In genomic region chr6:149173831-149174625, GRCm38 (mm10) we compare ENCODE assay signal across 14 mouse cellular contexts. TPM values are rescaled to one million over a fixed set of nuclear protein-coding genes. Genes with fewer than 3 reads are reported as not detected.
DNase-seq lines count a peak whose midpoint lies in the region; ATAC-seq lines count a peak whose summit lies in the region.
"Had no signal": no experiment of that assay in that cellular context is flagged by ENCODE, and none has a peak within 500 bp of the region (broad histone marks: within the 10 kb centered on the region; RNA-seq: fewer than 3 reads in every experiment).

No protein-coding gene starts in this region.

- H3K4me3 ChIP-seq in heart, embryonic 12.5 days: no peak overlapping the region
- H3K4me3 ChIP-seq: megakaryocyte, embryonic 14.5 days; neural tube, embryonic 12.5 days had no signal

- peaks cover 53% of the 10 kb centered on the region for H3K36me3 ChIP-seq in heart, embryonic 12.5 days

- peaks cover 16% of the 10 kb centered on the region; the same call in 1 of the 2 replicates for H3K4me1 ChIP-seq in heart, embryonic 12.5 days (replicated peaks)
- H3K4me1 ChIP-seq: neural tube, embryonic 12.5 days had no signal

- H3K9ac ChIP-seq in heart, embryonic 12.5 days: no peak overlapping the region
- H3K9ac ChIP-seq: neural tube, embryonic 12.5 days had no signal

- peak; percentile 93 for DNase-seq in heart, adult 11 months
- DNase-seq in lung, postnatal 10 days: peak; percentile 21
- DNase-seq in lung, postnatal 4 days: no peak
- peak; percentile 13 to 43 for DNase-seq in heart, adult 9 months (ENCODE audit: low spot score in 2 of 2)
- DNase-seq in frontal cortex, postnatal 25 days (ENCODE audit: low spot score in 2 of 2): no peak

- 57% methylated on average over 4 of the region's 4 CpGs for WGBS in heart, embryonic 12.5 days

- ATAC-seq in heart, embryonic 12.5 days (ENCODE audit: insufficient number of reproducible peaks, low FRiP score): no peak
- peak; percentile 52 for ATAC-seq in megakaryocyte, adult 5-6 weeks (ENCODE audit: poor library complexity, severe bottlenecking)
- ATAC-seq: activated CD4-positive, CD25-positive, alpha-beta regulatory T cell, adult 4 months had no signal

- H3K27me3 ChIP-seq in heart, embryonic 12.5 days (replicated peaks): no peaks in the 10 kb centered on the region
- H3K27me3 ChIP-seq: megakaryocyte, embryonic 14.5 days; neural tube, embryonic 12.5 days had no signal

- H3K27ac ChIP-seq in heart, embryonic 12.5 days (ENCODE audit: poor library complexity, severe bottlenecking): no peak overlapping the region
- H3K27ac ChIP-seq: neural tube, embryonic 12.5 days had no signal

- no peak overlapping the region for H3K4me2 ChIP-seq in heart, embryonic 12.5 days
- H3K4me2 ChIP-seq: neural tube, embryonic 12.5 days had no signal

- H3K9me3 ChIP-seq in heart, embryonic 12.5 days (replicated peaks): peaks cover 6% of the 10 kb centered on the region; the same call in 1 of the 2 replicates
- H3K9me3 ChIP-seq: neural tube, embryonic 12.5 days had no signal

RNA-seq across cellular contexts. Expression of gene Amn1, which starts 14.5 kb away (rescaled TPM):
- 21.2 and 27.4 TPM in 2 replicates for polyA plus RNA-seq in heart, embryonic 12.5 days (2016; fragmentation: Nextera tagmentation; extraction: Ambion mirVana)
- total RNA-seq in megakaryocyte, adult 5-6 weeks (2015): 19.6 and 20.2 TPM in 2 replicates
- 14.7 and 16.4 TPM in 2 replicates for total RNA-seq in megakaryocyte, adult 5-6 weeks (2017)

RNA-seq across cellular contexts. Expression of gene Etfbkmt, which starts 34.4 kb away (rescaled TPM):
- 15.6 and 17.4 TPM in 2 replicates for polyA plus RNA-seq in heart, embryonic 12.5 days (2016; fragmentation: Nextera tagmentation; extraction: Ambion mirVana)
- 6.8 and 9.3 TPM in 2 replicates for total RNA-seq in megakaryocyte, adult 5-6 weeks (2015)
- total RNA-seq in megakaryocyte, adult 5-6 weeks (2017): 5.9 and 7.8 TPM in 2 replicates

RNA-seq across cellular contexts. Expression of gene Gm10203, which starts 44.1 kb away (rescaled TPM):
- not detected in 2 replicates for polyA plus RNA-seq in heart, embryonic 12.5 days (2016; fragmentation: Nextera tagmentation; extraction: Ambion mirVana)
- total RNA-seq in megakaryocyte, adult 5-6 weeks (2015): not detected in 2 replicates
- total RNA-seq in megakaryocyte, adult 5-6 weeks (2017): not detected in 2 replicates
- total RNA-seq: left cerebral cortex, postnatal 10 days had no signal
- polyA plus RNA-seq: activated CD4-positive, CD25-positive, alpha-beta regulatory T cell, adult 4 months; embryonic facial prominence, embryonic 11.5 days; frontal cortex, adult 2 months; neural tube, embryonic 12.5 days; spleen, adult 2 months had no signal

Comparison
In these comparisons a context has a peak if more than half of its experiments do, and no peak if none do; other contexts are left out.
1. DNase-seq: peak in heart, adult 11 months (single experiment), lung, postnatal 10 days (single experiment) and heart, adult 9 months (2 of 2); none in lung, postnatal 4 days (0 of 2) and frontal cortex, postnatal 25 days (0 of 2).